Mouse (Mus musculus) CH12.LX (cell line): ENCODE data around the gene Pfkfb3. TPM values are rescaled to one million over a fixed set of nuclear protein-coding genes. Genes with fewer than 3 reads are reported as not detected.

ENCODE experiments used
- DNase-seq: peaks from one replicate; pipeline ENCODE4 v3.0.0-alpha.2; 2013; ENCODE audit errors: extremely low read depth
- H3K27ac ChIP-seq: 2 replicates; pipeline ENCODE4 v1.5.1; 2012; ENCODE audit warnings: low read depth, mild to moderate bottlenecking, control low read depth, moderate library complexity; ENCODE audit not compliant: insufficient read depth
- H3K27me3 ChIP-seq: replicated peaks from 2 replicates; pipeline ENCODE3; 2012; ENCODE audit warnings: inconsistent platforms
- H3K36me3 ChIP-seq, 2 experiments: replicated peaks in 1 of 2; 2 replicates each; pipeline versions ENCODE3 to v1.6.1; 2012; ENCODE audit warnings: inconsistent platforms in 1 of 2, low read length in 1 of 2, mild to moderate bottlenecking in 1 of 2, mixed read lengths in 1 of 2, moderate library complexity in 1 of 2; ENCODE audit not compliant: control insufficient read depth in 1 of 2, insufficient read depth in 1 of 2
- H3K4me1 ChIP-seq, 2 experiments: 2 replicates each; pipeline ENCODE4 v1.6.1; 2012; ENCODE audit warnings: inconsistent platforms in 1 of 2, moderate library complexity in 1 of 2; ENCODE audit not compliant: insufficient read depth in 2 of 2, control insufficient read depth in 1 of 2
- H3K4me2 ChIP-seq: 2 replicates; pipeline ENCODE4 v1.6.1; 2012; ENCODE audit warnings: low read depth, mild to moderate bottlenecking, control low read depth; ENCODE audit not compliant: poor library complexity, insufficient read depth, severe bottlenecking
- H3K4me3 ChIP-seq, 3 experiments: fragments of 150-350 bp in 1 of 3; sonication (generic) in 1 of 3; replicated peaks in 1 of 3; 2 replicates each; pipeline versions ENCODE3 to v1.5.1; 2011 to 2012; ENCODE audit warnings: low read depth in 2 of 3, low read length in 2 of 3, mild to moderate bottlenecking in 2 of 3, moderate library complexity in 2 of 3, control low read depth in 1 of 3, improper control_type of control experiment in 1 of 3, inconsistent platforms in 1 of 3, mixed read lengths in 1 of 3; ENCODE audit not compliant: poor library complexity in 1 of 3
- H3K79me2 ChIP-seq: replicated peaks from 2 replicates; pipeline ENCODE4 v1.6.1; 2012; ENCODE audit warnings: mild to moderate bottlenecking, moderate library complexity; ENCODE audit not compliant: control insufficient read depth, poor library complexity, insufficient read depth, severe bottlenecking; ENCODE audit errors: extremely low read depth
- H3K9ac ChIP-seq: 2 replicates; pipeline ENCODE4 v1.6.1; 2012; ENCODE audit warnings: low read depth, mild to moderate bottlenecking, control low read depth, moderate library complexity; ENCODE audit not compliant: insufficient read depth
- H3K9me3 ChIP-seq: replicated peaks from 2 replicates; pipeline ENCODE3; 2012; ENCODE audit warnings: low read length, inconsistent platforms, mixed read lengths
- BHLHE40 ChIP-seq: IDR thresholded peaks from 2 replicates; pipeline ENCODE4 v1.6.1; 2011; ENCODE audit warnings: mild to moderate bottlenecking, low read depth, low read length, improper control_type of control experiment
- CHD2 ChIP-seq: IDR thresholded peaks from 2 replicates; pipeline ENCODE4 v1.6.1; 2011; ENCODE audit warnings: low read length, improper control_type of control experiment
- CTCF ChIP-seq, 2 experiments: IDR thresholded peaks in 1 of 2; conservative IDR thresholded peaks in 1 of 2; 2 replicates each; pipeline ENCODE4 v1.5.1; 2011 to 2012; ENCODE audit warnings: low read depth in 2 of 2, low read length in 2 of 2, improper control_type of control experiment in 1 of 2, inconsistent platforms in 1 of 2, mild to moderate bottlenecking in 1 of 2, moderate library complexity in 1 of 2
- E2F4 ChIP-seq: IDR thresholded peaks from 2 replicates; pipeline ENCODE4 v1.6.1; 2011; ENCODE audit warnings: low read depth, low read length, improper control_type of control experiment; ENCODE audit not compliant: insufficient replicate concordance
- ELF1 ChIP-seq: IDR thresholded peaks from 2 replicates; pipeline ENCODE4 v1.6.1; 2014; ENCODE audit warnings: low read depth, mild to moderate bottlenecking, inconsistent platforms, low read length, improper control_type of control experiment
- EP300 ChIP-seq: IDR thresholded peaks from 2 replicates; pipeline ENCODE4 v1.6.1; 2011; ENCODE audit warnings: low read length, improper control_type of control experiment
- ETS1 ChIP-seq: conservative IDR thresholded peaks from 2 replicates; pipeline ENCODE4 v1.6.1; 2012; ENCODE audit warnings: low read depth, mild to moderate bottlenecking, inconsistent platforms, low read length, improper control_type of control experiment, moderate library complexity
- GABPA ChIP-seq: IDR thresholded peaks from 2 replicates; pipeline ENCODE4 v1.6.1; 2012; ENCODE audit warnings: low read depth, low read length, improper control_type of control experiment, inconsistent platforms; ENCODE audit not compliant: insufficient replicate concordance
- HCFC1 ChIP-seq: IDR thresholded peaks from 2 replicates; pipeline ENCODE4 v1.6.1; 2012; ENCODE audit warnings: low read depth, mild to moderate bottlenecking, inconsistent platforms, low read length, improper control_type of control experiment
- IRF4 ChIP-seq: IDR thresholded peaks from 2 replicates; pipeline ENCODE4 v1.6.1; 2014; ENCODE audit warnings: low read depth, mild to moderate bottlenecking, inconsistent platforms, low read length, improper control_type of control experiment
- JUN ChIP-seq: IDR thresholded peaks from 2 replicates; pipeline ENCODE4 v1.6.1; 2011; ENCODE audit warnings: low read depth, mild to moderate bottlenecking, low read length, improper control_type of control experiment, moderate library complexity; ENCODE audit not compliant: insufficient read depth
- KAT2A ChIP-seq: IDR thresholded peaks from 2 replicates; pipeline ENCODE4 v1.6.1; 2012; ENCODE audit warnings: low read length, improper control_type of control experiment, inconsistent platforms; ENCODE audit not compliant: insufficient replicate concordance
- MAFK ChIP-seq: IDR thresholded peaks from 2 replicates; pipeline ENCODE4 v1.6.1; 2011; ENCODE audit warnings: low read length, improper control_type of control experiment; ENCODE audit not compliant: insufficient replicate concordance
- MAX ChIP-seq: IDR thresholded peaks from 2 replicates; pipeline ENCODE4 v1.6.1; 2011; ENCODE audit warnings: low read length, improper control_type of control experiment
- MAZ ChIP-seq: IDR thresholded peaks from 2 replicates; pipeline ENCODE4 v1.6.1; 2012; ENCODE audit warnings: low read depth, mild to moderate bottlenecking, inconsistent platforms, low read length, improper control_type of control experiment, moderate library complexity
- MEF2A ChIP-seq: IDR thresholded peaks from 2 replicates; pipeline ENCODE4 v1.6.1; 2014; ENCODE audit warnings: low read depth, mild to moderate bottlenecking, inconsistent platforms, low read length, improper control_type of control experiment, borderline replicate concordance
- MYC ChIP-seq: IDR thresholded peaks from 2 replicates; pipeline ENCODE4 v1.6.1; 2011; ENCODE audit warnings: low read depth, mild to moderate bottlenecking, improper control_type of control experiment, low read length
- PAX5 ChIP-seq: IDR thresholded peaks from 2 replicates; pipeline ENCODE4 v1.6.1; 2012; ENCODE audit warnings: low read length, inconsistent platforms, mixed read lengths
- POLR2A ChIP-seq: IDR thresholded peaks from 2 replicates; pipeline ENCODE4 v1.6.1; 2011; ENCODE audit warnings: low read depth, mild to moderate bottlenecking, improper control_type of control experiment, low read length
- POLR2AphosphoS2 ChIP-seq: IDR thresholded peaks from 2 replicates; pipeline ENCODE4 v1.6.1; 2011; ENCODE audit warnings: low read depth, low read length, improper control_type of control experiment
- SIN3A ChIP-seq: IDR thresholded peaks from 2 replicates; pipeline ENCODE4 v1.6.1; 2012; ENCODE audit warnings: low read length, improper control_type of control experiment, inconsistent platforms
- SMC3 ChIP-seq: IDR thresholded peaks from 2 replicates; pipeline ENCODE4 v1.6.1; 2011; ENCODE audit warnings: low read depth, low read length, improper control_type of control experiment
- TBP ChIP-seq: conservative IDR thresholded peaks from 2 replicates; pipeline ENCODE4 v1.6.1; 2011; ENCODE audit warnings: low read depth, low read length, improper control_type of control experiment
- TCF12 ChIP-seq: IDR thresholded peaks from 2 replicates; pipeline ENCODE4 v1.6.1; 2014; ENCODE audit warnings: low read depth, mild to moderate bottlenecking, inconsistent platforms, low read length, improper control_type of control experiment
- USF1 ChIP-seq: IDR thresholded peaks from 2 replicates; pipeline ENCODE4 v1.6.1; 2014; ENCODE audit warnings: low read depth, mild to moderate bottlenecking, inconsistent platforms, low read length, improper control_type of control experiment
- USF2 ChIP-seq: conservative IDR thresholded peaks from 2 replicates; pipeline ENCODE4 v1.6.1; 2011; ENCODE audit warnings: low read depth, low read length, improper control_type of control experiment
- ZC3H11A ChIP-seq: IDR thresholded peaks from 2 replicates; pipeline ENCODE4 v1.6.1; 2012; ENCODE audit warnings: low read depth, mild to moderate bottlenecking, inconsistent platforms, low read length, improper control_type of control experiment
- ZKSCAN1 ChIP-seq: IDR thresholded peaks from 2 replicates; pipeline ENCODE4 v1.6.1; 2012; ENCODE audit warnings: low read depth, inconsistent platforms, low read length, improper control_type of control experiment, borderline replicate concordance
- ZMIZ1 ChIP-seq: IDR thresholded peaks from 2 replicates; pipeline ENCODE4 v1.6.1; 2012; ENCODE audit warnings: low read depth, mild to moderate bottlenecking, inconsistent platforms, low read length, improper control_type of control experiment
- ZNF384 ChIP-seq: IDR thresholded peaks from 2 replicates; pipeline ENCODE4 v1.6.1; 2012; ENCODE audit warnings: low read depth, low read length, improper control_type of control experiment, inconsistent platforms
- dilution Hi-C: fragments of 300-500 bp; cut with MboI; formaldehyde crosslinking; loops from 2 replicates; pipeline ENCODE4 v1.14.3; 2020; ENCODE audit warnings: low sequenced_read_pairs; ENCODE audit not compliant: extremely low pct_unique_long_range_greater_than_20kb, extremely low pct_ligation_motif_present
- in situ Hi-C: fragments of 300-500 bp; cut with MboI; formaldehyde crosslinking; loops from 3 replicates; pipeline ENCODE4 v1.14.3; 2019; ENCODE audit warnings: low sequenced_read_pairs, low pct_ligation_motif_present, low pct_unique_long_range_greater_than_20kb, mixed read lengths
- polyA plus RNA-seq: library from polyadenylated mRNA; unstranded; fragments of >175 nt; gene quantifications from 2 replicates; pipeline ENCODE4 v1.2.1, GENCODE M21; 2012; ENCODE audit warnings: low read depth; ENCODE audit not compliant: insufficient read length
- total RNA-seq, 2 experiments: library from RNA; depleted of rRNA; stranded (reverse); fragments of 300-350 nt in 1 of 2; fragments of >200 nt in 1 of 2; gene quantifications; 2 replicates each; pipeline ENCODE4 v1.2.3; 2012 to 2014

The Pfkfb3 gene
- total and polyA plus RNA-seq, 3 experiments: 6.5 to 17.2 (median 6.7) TPM

DNA sequence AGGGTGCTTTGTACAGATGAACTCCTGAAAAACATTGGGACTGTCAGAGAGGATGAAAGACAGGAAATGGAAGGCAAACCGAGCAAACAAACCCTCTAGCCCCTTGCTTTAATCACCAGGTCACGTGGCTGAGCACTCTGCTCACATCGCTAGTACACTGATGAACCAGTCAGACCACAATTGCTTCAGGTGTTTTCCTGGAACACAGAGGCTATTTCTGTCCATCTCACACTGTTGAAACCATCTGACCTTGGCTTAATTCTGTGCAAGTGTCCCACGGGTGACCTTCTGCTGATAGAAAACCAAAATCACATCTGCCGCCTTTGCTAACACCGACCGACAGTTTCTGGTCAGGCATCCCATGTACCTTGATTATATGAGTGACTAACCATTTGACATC lies 96.0 kb downstream of the Pfkfb3 start:
- no peak for TF ChIP-seq CHD2
- no peak for TF ChIP-seq E2F4
- peak; percentile 93 for TF ChIP-seq MEF2A
- TF ChIP-seq IRF4: peak; percentile 69; the same call in 1 of the 2 replicates
- TF ChIP-seq MAX: peak; percentile 73
- 0 out of 2 replicates have a peak, but pooled peaks have one; percentile 8 for TF ChIP-seq ELF1
- TF ChIP-seq MAFK: no peak
- no peak for TF ChIP-seq HCFC1
- no peak for TF ChIP-seq PAX5
- TF ChIP-seq GABPA: no peak
- 0 out of 2 replicates have a peak, but pooled peaks have one; percentile 18 for TF ChIP-seq MYC
- no peak for TF ChIP-seq SMC3
- TF ChIP-seq ZMIZ1: no peak
- TF ChIP-seq EP300: peak; percentile 60; the same call in 1 of the 2 replicates
- TF ChIP-seq TBP: no peak
- no peak for TF ChIP-seq POLR2AphosphoS2
- no peak for TF ChIP-seq ZNF384
- no peak for TF ChIP-seq CTCF (conservative IDR thresholded peaks at IDR 0.05 in 1 of 2, IDR thresholded peaks at IDR 0.05 in 1 of 2; ENCODE audit: low read depth in 2 of 2, low read length in 2 of 2)
- no peak for TF ChIP-seq ZC3H11A
- peak; percentile 73 for TF ChIP-seq ETS1
- peak; percentile 81 for TF ChIP-seq USF1
- no peak for TF ChIP-seq KAT2A
- TF ChIP-seq TCF12: peak; percentile 29; the same call in 1 of the 2 replicates
- peak; percentile 77 for TF ChIP-seq USF2
- TF ChIP-seq BHLHE40: peak; percentile 86
- no peak for TF ChIP-seq JUN
- no peak for TF ChIP-seq POLR2A
- TF ChIP-seq MAZ: no peak
- TF ChIP-seq SIN3A: no peak
- TF ChIP-seq ZKSCAN1: no peak
- no peak overlapping the region for H3K27ac ChIP-seq
- H3K9me3 ChIP-seq: no peaks in the 10 kb centered on the region
- dilution Hi-C loops (no loop called here), in situ Hi-C loops (no loop called here)
- DNase-seq: peak; percentile 45
- H3K27me3 ChIP-seq: no peaks in the 10 kb centered on the region
- no peaks in the 10 kb centered on the region for H3K36me3 ChIP-seq
- H3K4me2 ChIP-seq: no peak overlapping the region; the same call in 1 of the 2 replicates
- no peak overlapping the region for H3K4me3 ChIP-seq
- peaks cover 9 to 12% of the 10 kb centered on the region in 2 experiments for H3K4me1 ChIP-seq
- H3K79me2 ChIP-seq: no peaks in the 10 kb centered on the region
- H3K9ac ChIP-seq: no peak overlapping the region
